Mouse (Mus musculus) MEL (cell line): ENCODE measurements around the gene Riok2. TPM values are rescaled to one million over a fixed set of nuclear protein-coding genes. Genes with fewer than 3 reads are reported as not detected.

Experiments used
- DNase-seq: peaks from one replicate; pipeline ENCODE4 v3.0.0; 2011; ENCODE audit warnings: low read depth, low spot score
- H3K27ac ChIP-seq: 2 replicates; pipeline ENCODE4 v1.5.1; 2012; ENCODE audit warnings: low read depth, mild to moderate bottlenecking, control low read depth, low read length, moderate library complexity; ENCODE audit not compliant: control insufficient read depth
- H3K27me3 ChIP-seq, 2 experiments: fragments of 150-350 bp in 1 of 2; sonication (generic) in 1 of 2; 2 replicates each; pipeline ENCODE4 v1.6.1; 2012; ENCODE audit warnings: low read length in 2 of 2, mild to moderate bottlenecking in 2 of 2, improper control_type of control experiment in 1 of 2, moderate library complexity in 1 of 2; ENCODE audit not compliant: insufficient read depth in 2 of 2, control insufficient read depth in 1 of 2
- H3K36me3 ChIP-seq, 2 experiments: 2 replicates each; pipeline ENCODE4 v1.6.1; 2012 to 2014; ENCODE audit warnings: low read length in 2 of 2, improper control_type of control experiment in 1 of 2, inconsistent platforms in 1 of 2, mild to moderate bottlenecking in 1 of 2; ENCODE audit not compliant: insufficient read depth in 2 of 2, control insufficient read depth in 1 of 2
- H3K4me1 ChIP-seq, 2 experiments: fragments of 150-350 bp in 1 of 2; sonication (generic) in 1 of 2; 2 replicates each; pipeline ENCODE4 v1.6.1; 2012; ENCODE audit warnings: low read length in 2 of 2, improper control_type of control experiment in 1 of 2, mild to moderate bottlenecking in 1 of 2; ENCODE audit not compliant: insufficient read depth in 2 of 2, control insufficient read depth in 1 of 2
- H3K4me3 ChIP-seq, 2 experiments: fragments of 150-350 bp in 1 of 2; sonication (generic) in 1 of 2; 2 replicates each; pipeline ENCODE4 v1.5.1; 2012; ENCODE audit warnings: low read depth in 2 of 2, low read length in 2 of 2, mild to moderate bottlenecking in 2 of 2, moderate library complexity in 2 of 2, control low read depth in 1 of 2, improper control_type of control experiment in 1 of 2; ENCODE audit not compliant: control insufficient read depth in 1 of 2, insufficient read depth in 1 of 2
- H3K79me2 ChIP-seq: 2 replicates; pipeline ENCODE4 v1.6.1; 2012; ENCODE audit warnings: mild to moderate bottlenecking, low read length, moderate library complexity; ENCODE audit not compliant: control insufficient read depth, poor library complexity, insufficient read depth
- H3K9ac ChIP-seq: 2 replicates; pipeline ENCODE4 v1.6.1; 2012; ENCODE audit warnings: low read depth, mild to moderate bottlenecking, control low read depth, low read length, moderate library complexity; ENCODE audit not compliant: control insufficient read depth, poor library complexity, severe bottlenecking
- H3K9me3 ChIP-seq: fragments of 150-350 bp; sonication (generic); replicated peaks from 2 replicates; pipeline ENCODE4 v1.6.1; 2012; ENCODE audit warnings: mild to moderate bottlenecking, low read length, improper control_type of control experiment, moderate library complexity; ENCODE audit not compliant: insufficient read depth
- CHD2 ChIP-seq: IDR thresholded peaks from 2 replicates; pipeline ENCODE4 v1.6.1; 2011; ENCODE audit warnings: low read length, improper control_type of control experiment
- ETS1 ChIP-seq: IDR thresholded peaks from 2 replicates; pipeline ENCODE4 v1.6.1; 2012; ENCODE audit warnings: low read depth, mild to moderate bottlenecking, inconsistent platforms, low read length, improper control_type of control experiment, moderate library complexity
- GABPA ChIP-seq: IDR thresholded peaks from 2 replicates; pipeline ENCODE4 v1.6.1; 2012; ENCODE audit warnings: low read depth, mild to moderate bottlenecking, inconsistent platforms, low read length, improper control_type of control experiment, moderate library complexity
- GATA1 ChIP-seq: IDR thresholded peaks from 2 replicates; pipeline ENCODE4 v1.6.1; 2011; ENCODE audit warnings: low read depth, low read length, improper control_type of control experiment
- JUND ChIP-seq: IDR thresholded peaks from 2 replicates; pipeline ENCODE4 v1.6.1; 2011; ENCODE audit warnings: low read depth, mild to moderate bottlenecking, improper control_type of control experiment, low read length
- MAFK ChIP-seq: IDR thresholded peaks from 2 replicates; pipeline ENCODE4 v1.6.1; 2011; ENCODE audit warnings: low read depth, mild to moderate bottlenecking, low read length, improper control_type of control experiment, borderline replicate concordance
- MAX ChIP-seq: IDR thresholded peaks from 2 replicates; pipeline ENCODE4 v1.6.1; 2011; ENCODE audit warnings: low read length, improper control_type of control experiment
- MXI1 ChIP-seq: IDR thresholded peaks from 2 replicates; pipeline ENCODE4 v1.6.1; 2011; ENCODE audit warnings: mild to moderate bottlenecking, low read depth, low read length, improper control_type of control experiment
- NELFE ChIP-seq: IDR thresholded peaks from 2 replicates; pipeline ENCODE4 v1.6.1; 2011; ENCODE audit warnings: low read depth, low read length, improper control_type of control experiment
- POLR2A ChIP-seq, 2 experiments: IDR thresholded peaks; 2 replicates each; pipeline ENCODE4 v1.6.1; 2011 to 2012; ENCODE audit warnings: low read length in 2 of 2, mild to moderate bottlenecking in 2 of 2, control low read depth in 1 of 2, improper control_type of control experiment in 1 of 2, low read depth in 1 of 2, moderate library complexity in 1 of 2; ENCODE audit not compliant: control insufficient read depth in 1 of 2, insufficient read depth in 1 of 2, poor library complexity in 1 of 2
- POLR2AphosphoS5 ChIP-seq: IDR thresholded peaks from 2 replicates; pipeline ENCODE4 v1.6.1; 2012; ENCODE audit warnings: low read depth, borderline replicate concordance, mild to moderate bottlenecking, inconsistent platforms, low read length, moderate library complexity, mixed read lengths
- UBTF ChIP-seq: IDR thresholded peaks from 2 replicates; pipeline ENCODE4 v1.6.1; 2012; ENCODE audit warnings: low read depth, mild to moderate bottlenecking, inconsistent platforms, low read length, improper control_type of control experiment, moderate library complexity, borderline replicate concordance; ENCODE audit not compliant: insufficient read depth
- USF1 ChIP-seq: IDR thresholded peaks from 2 replicates; pipeline ENCODE4 v1.6.1; 2014; ENCODE audit warnings: low read depth, mild to moderate bottlenecking, inconsistent platforms, low read length, improper control_type of control experiment, moderate library complexity
- USF2 ChIP-seq, 2 experiments: IDR thresholded peaks; 2 replicates each; pipeline ENCODE4 v1.6.1; 2011 to 2012; ENCODE audit warnings: improper control_type of control experiment in 2 of 2, low read length in 2 of 2, borderline replicate concordance in 1 of 2, inconsistent platforms in 1 of 2, low read depth in 1 of 2, mild to moderate bottlenecking in 1 of 2; ENCODE audit not compliant: insufficient read depth in 1 of 2
- ZKSCAN1 ChIP-seq: IDR thresholded peaks from 2 replicates; pipeline ENCODE4 v1.6.1; 2012; ENCODE audit warnings: low read depth, mild to moderate bottlenecking, inconsistent platforms, low read length, improper control_type of control experiment, moderate library complexity
- polyA plus RNA-seq, 2 experiments: library from polyadenylated mRNA; stranded (reverse) in 1 of 2; unstranded in 1 of 2; fragments of >175 nt in 1 of 2; fragments of >200 nt in 1 of 2; gene quantifications; 2 replicates each; pipeline versions ENCODE4 v1.2.1 to v1.2.4; 2012; ENCODE audit warnings: low replicate concordance in 2 of 2, low read depth in 1 of 2; ENCODE audit not compliant: insufficient read length in 2 of 2, insufficient read depth in 1 of 2, missing spikeins in 1 of 2
- total RNA-seq: library from RNA; depleted of rRNA; stranded (reverse); fragments of 300-350 nt; gene quantifications from 2 replicates; pipeline ENCODE4 v1.2.3, GENCODE M21; 2012

The Riok2 gene
- total and polyA plus RNA-seq, 3 experiments: 43.3 to 47.3 TPM; not detected in 1

DNA sequence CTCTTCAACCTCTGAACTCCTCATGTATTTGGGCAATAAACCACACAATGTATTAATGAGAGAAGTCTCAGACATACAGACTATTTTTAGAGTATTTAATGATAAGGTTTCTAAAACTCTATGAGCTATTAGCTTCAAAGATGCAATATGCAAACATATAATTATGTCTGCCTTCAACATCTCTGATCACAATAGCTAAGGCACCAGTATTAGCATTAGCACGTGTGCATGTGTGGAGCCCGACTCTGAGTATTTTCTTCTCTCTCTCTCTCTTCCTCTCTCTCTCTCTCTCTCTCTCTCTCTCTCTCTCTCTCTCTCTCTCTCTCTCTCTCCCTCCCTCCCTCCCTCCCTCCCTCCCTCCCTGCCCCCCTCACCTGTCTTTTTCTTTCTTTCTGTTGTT lies 37.3 kb downstream of the Riok2 start:
- Histone ChIP-seq H3K36me3 (no peaks in the 10 kb centered on the region), H3K27me3 (no peaks in the 10 kb centered on the region), H3K9me3 (no peaks in the 10 kb centered on the region), H3K9ac (no peak overlapping the region), H3K79me2 (no peaks in the 10 kb centered on the region), H3K4me3 (no peak overlapping the region), H3K27ac (no peak overlapping the region), H3K4me1 (no peaks in the 10 kb centered on the region)
- TF ChIP-seq USF1 (no peak), POLR2A (IDR thresholded peaks at IDR 0.05; ENCODE audit: control insufficient read depth in 1 of 2, insufficient read depth in 1 of 2, low read depth in 1 of 2, low read length in 2 of 2, poor library complexity in 1 of 2) (no peak), POLR2AphosphoS5 (no peak)
- no peak for DNase-seq

DNA sequence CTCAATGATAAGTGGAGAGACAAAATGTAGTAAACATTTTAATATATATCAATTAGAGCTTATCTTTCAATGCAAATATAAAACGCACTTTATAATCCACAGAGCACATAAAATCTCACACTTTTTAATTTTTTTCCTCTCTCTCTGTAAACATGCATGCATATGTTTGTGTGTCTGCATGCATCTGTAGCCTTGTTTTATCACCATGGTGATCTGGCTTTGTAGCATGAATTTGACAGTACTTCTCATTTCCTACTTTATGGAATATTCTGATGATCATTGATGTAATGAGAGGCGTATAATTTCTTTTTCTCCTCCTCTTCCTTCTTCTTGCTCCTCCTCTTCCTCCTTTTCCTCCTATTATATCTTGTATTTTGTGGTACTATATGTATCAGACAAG lies 38.1 kb downstream of the Riok2 start:
- DNase-seq: no peak
- no peaks in the 10 kb centered on the region for H3K27me3 ChIP-seq
- no peaks in the 10 kb centered on the region for H3K79me2 ChIP-seq
- TF ChIP-seq MAX (no peak), MAFK (no peak), USF2 (IDR thresholded peaks at IDR 0.05; ENCODE audit: borderline replicate concordance in 1 of 2, insufficient read depth in 1 of 2, low read depth in 1 of 2, low read length in 2 of 2) (no peak), GATA1 (no peak), JUND (no peak), ETS1 (no peak), POLR2AphosphoS5 (no peak), MXI1 (no peak), UBTF (no peak), NELFE (no peak)
- H3K4me3 ChIP-seq: no peak overlapping the region
- no peak overlapping the region for H3K27ac ChIP-seq
- H3K9me3 ChIP-seq: no peaks in the 10 kb centered on the region
- H3K36me3 ChIP-seq: no peaks in the 10 kb centered on the region
- no peak overlapping the region for H3K9ac ChIP-seq
- no peaks in the 10 kb centered on the region for H3K4me1 ChIP-seq

DNA sequence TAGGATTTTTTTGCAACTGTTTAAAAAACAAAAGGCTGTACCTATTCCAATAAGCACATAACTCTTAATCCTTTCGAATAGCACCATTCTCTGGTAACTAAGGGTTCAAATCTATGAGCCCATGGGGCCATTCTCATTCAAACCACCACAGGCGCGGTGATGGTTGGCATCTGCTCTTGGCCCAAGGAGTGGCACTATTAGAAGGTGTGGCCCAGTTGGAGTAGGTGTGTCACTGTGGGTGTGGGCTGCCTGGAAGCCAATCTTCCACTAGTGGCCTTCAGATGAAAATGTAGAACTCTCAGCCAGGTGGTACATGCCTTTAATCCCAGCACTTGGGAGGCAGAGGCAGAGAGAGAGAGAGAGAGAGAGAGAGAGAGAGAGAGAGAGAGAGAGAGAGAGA lies 40.1 kb downstream of the Riok2 start:
- TF ChIP-seq JUND: no peak
- no peak for TF ChIP-seq GABPA
- no peak for TF ChIP-seq CHD2
- no peak for TF ChIP-seq USF1
- no peak for TF ChIP-seq ZKSCAN1
- H3K27me3 ChIP-seq: no peaks in the 10 kb centered on the region
- H3K9me3 ChIP-seq: no peaks in the 10 kb centered on the region
- no peaks in the 10 kb centered on the region for H3K79me2 ChIP-seq
- no peaks in the 10 kb centered on the region; a peak in 1 of 4 replicates for H3K4me1 ChIP-seq
- no peak overlapping the region for H3K9ac ChIP-seq
- no peak overlapping the region for H3K27ac ChIP-seq
- no peak for DNase-seq
- H3K36me3 ChIP-seq: no peaks in the 10 kb centered on the region
- H3K4me3 ChIP-seq: no peak overlapping the region
